Mouse (Mus musculus) bone marrow, adult 2 months (tissue): ENCODE results near the gene Olfr221.

Source experiments
- CTCF ChIP-seq: fragments of 200-500 bp; IDR thresholded peaks from 2 replicates; pipeline ENCODE4 v1.5.1; 2011; ENCODE audit warnings: low read length, control low read depth; ENCODE audit not compliant: control insufficient read depth, insufficient read depth
- POLR2A ChIP-seq: fragments of 200-500 bp; IDR thresholded peaks from 2 replicates; pipeline ENCODE4 v1.6.1; 2011; ENCODE audit warnings: low read depth, mild to moderate bottlenecking, control low read depth, low read length, borderline replicate concordance; ENCODE audit not compliant: control insufficient read depth

DNA sequence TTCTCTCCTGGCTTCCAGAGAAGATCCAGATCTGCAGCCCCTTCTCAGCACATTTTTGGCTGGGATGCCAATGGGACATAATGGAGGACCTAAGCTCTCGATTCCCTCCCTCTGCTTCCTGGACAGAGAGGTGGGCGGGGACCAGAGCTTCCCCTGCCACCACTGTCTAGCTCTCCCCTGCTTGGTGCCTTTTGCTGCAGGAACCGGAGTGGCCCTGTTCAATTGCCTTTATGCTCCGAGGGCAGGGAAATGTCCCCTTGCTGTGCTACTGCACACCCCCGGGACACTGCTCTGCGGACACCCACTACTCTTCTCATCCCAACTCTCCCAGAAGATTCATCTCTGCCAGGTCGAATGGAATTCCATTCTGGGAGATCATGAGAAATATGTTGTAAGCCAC lies 37.1 kb downstream of the Olfr221 start:
- TF ChIP-seq CTCF (no peak), POLR2A (no peak)
